In the genomic region with DNA sequence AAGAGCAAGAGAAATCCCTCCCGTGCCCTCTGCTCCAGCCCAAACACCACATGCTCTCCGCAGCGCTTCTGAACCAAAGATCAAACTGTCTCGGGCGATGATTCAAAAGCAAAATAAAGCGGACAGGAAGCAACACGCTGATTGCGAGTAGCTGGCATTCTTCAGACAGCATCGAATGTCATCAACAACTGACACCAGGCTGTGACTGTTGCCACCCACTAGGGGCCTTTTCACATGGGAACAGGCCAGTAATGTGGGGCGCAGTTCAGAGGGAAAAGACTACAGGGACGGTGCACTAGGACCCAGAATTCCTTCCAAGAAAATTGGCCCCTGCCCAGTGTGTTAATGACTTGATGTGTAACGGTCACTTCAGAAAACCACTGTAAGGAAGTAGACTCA, we compare ENCODE assay signal across 8 mouse cellular contexts. TPM values are rescaled to one million over a fixed set of nuclear protein-coding genes. Genes with fewer than 3 reads are reported as not detected.
DNase-seq lines count a peak whose midpoint lies in the region; ATAC-seq lines count a peak whose summit lies in the region.

No protein-coding gene starts in this region.

- H3K4me2 ChIP-seq in hindbrain, embryonic 13.5 days, result peak overlapping the region; percentile 80

- under 1% methylated on average over 12 of the region's 12 CpGs for WGBS in hindbrain, embryonic 13.5 days

- DNase-seq in T-cell, adult 2 months (ENCODE audit: low spot score), result peak; percentile 84
- peak; percentile 88 for DNase-seq in cerebellum, adult 9-10 months
- DNase-seq in frontal cortex, postnatal 36 days (ENCODE audit: low spot score in 2 of 2), result peak; percentile 33 to 61
- DNase-seq in layer of hippocampus, postnatal 10 days (ENCODE audit: low spot score in 2 of 2), result peak; percentile 65 to 71
- peak; percentile 76 for DNase-seq in lung, postnatal 14 days
- peak; percentile 41 for DNase-seq in ovary, postnatal 36 days (ENCODE audit: low spot score)

- peaks cover 15% of the 10 kb centered on the region; the same call in 1 of the 2 replicates for H3K27me3 ChIP-seq in hindbrain, embryonic 13.5 days

- H3K4me3 ChIP-seq in hindbrain, embryonic 13.5 days, result peak overlapping the region; percentile 86

- peak overlapping the region; percentile 96 for H3K27ac ChIP-seq in hindbrain, embryonic 13.5 days

- peak overlapping the region; percentile 82 for H3K9ac ChIP-seq in hindbrain, embryonic 13.5 days

- ATAC-seq in hindbrain, embryonic 13.5 days (ENCODE audit: low FRiP score), result 0 out of 2 replicates have a peak, but pooled peaks have one; percentile 10
- no peak for ATAC-seq in erythroid progenitor cell, adult 5-6 weeks (replicated peaks; ENCODE audit: low FRiP score, poor library complexity, severe bottlenecking)

- H3K9me3 ChIP-seq in hindbrain, embryonic 13.5 days, result no peaks in the 10 kb centered on the region

- no peaks in the 10 kb centered on the region for H3K36me3 ChIP-seq in hindbrain, embryonic 13.5 days

- H3K4me1 ChIP-seq in hindbrain, embryonic 13.5 days (replicated peaks), result peaks cover 41% of the 10 kb centered on the region

RNA-seq across cellular contexts. Expression of gene Rasa3, which starts 1.1 kb away (rescaled TPM):
- polyA plus RNA-seq in hindbrain, embryonic 13.5 days (2015; fragmentation: Nextera tagmentation; extraction: Ambion mirVana), result 28.7 and 30.9 TPM in 2 replicates
- total RNA-seq in layer of hippocampus, postnatal 10 days (2021), result 10 to 100 TPM; 62.6 to 73.0 TPM
- total RNA-seq in erythroid progenitor cell, adult 5-6 weeks (2015; ENCODE audit: low replicate concordance), result 6.5 and 9.6 TPM in 2 replicates
- total RNA-seq in erythroid progenitor cell, adult 5-6 weeks (2017; ENCODE audit: low replicate concordance), result 12.2 and 13.4 TPM in 2 replicates

RNA-seq across cellular contexts. Expression of gene Cfap97d2, which starts 29.4 kb away (rescaled TPM):
- polyA plus RNA-seq in hindbrain, embryonic 13.5 days (2015; fragmentation: Nextera tagmentation; extraction: Ambion mirVana), result 2.1 and 2.8 TPM in 2 replicates
- 1 to 10 TPM; 1.8 to 2.3 TPM for total RNA-seq in layer of hippocampus, postnatal 10 days (2021)
- total RNA-seq in erythroid progenitor cell, adult 5-6 weeks (2015; ENCODE audit: low replicate concordance), result not detected in 2 replicates
- not detected in 2 replicates for total RNA-seq in erythroid progenitor cell, adult 5-6 weeks (2017; ENCODE audit: low replicate concordance)

Comparison
In these comparisons a context has a peak if more than half of its experiments do, and no peak if none do; other contexts are left out.
1. RNA of gene Rasa3, which starts 1.1 kb away (total RNA-seq): 62.6 to 73.0 TPM in layer of hippocampus, postnatal 10 days; 6.5 to 13.4 TPM in erythroid progenitor cell, adult 5-6 weeks; every median in the first group is over 4 times any median in the second.
2. Peak in every context shown above with its lines, with median percentiles within 50 percentile points of each other: DNase-seq.